Mouse (Mus musculus) hindbrain, embryonic 15.5 days (tissue): ENCODE measurements around the gene Fut11. TPM values are rescaled to one million over a fixed set of nuclear protein-coding genes. Genes with fewer than 3 reads are reported as not detected.
"Not testable (repeated sequence)": the region's sequence is repeated elsewhere in the genome, so short reads cannot be mapped to it uniquely, and the experiment has no call there.

Experiments
- ATAC-seq: fragments of 200-750 bp; cut with Nextera tagmentation; 2 replicates; pipeline ENCODE4 v1.8.0; 2017; ENCODE audit warnings: low read depth, moderate number of reproducible peaks, moderate TSS enrichment; ENCODE audit not compliant: low FRiP score
- H3K27ac ChIP-seq: fragments of 300-500 bp; sonication (generic); replicated peaks from 2 replicates; pipeline ENCODE4 v1.5.1; 2015; ENCODE audit warnings: mild to moderate bottlenecking, inconsistent platforms
- H3K27me3 ChIP-seq: fragments of 300-500 bp; sonication (generic); 2 replicates; pipeline ENCODE4 v1.6.1; 2015; ENCODE audit warnings: control low read depth, inconsistent platforms
- H3K36me3 ChIP-seq: fragments of 300-500 bp; sonication (generic); 2 replicates; pipeline ENCODE4 v1.6.1; 2015; ENCODE audit warnings: control low read depth, inconsistent platforms
- H3K4me1 ChIP-seq: fragments of 300-500 bp; sonication (generic); replicated peaks from 2 replicates; pipeline ENCODE4 v1.6.1; 2015; ENCODE audit warnings: control low read depth, inconsistent platforms
- H3K4me2 ChIP-seq: fragments of 300-500 bp; sonication (generic); 2 replicates; pipeline ENCODE4 v1.6.1; 2015; ENCODE audit warnings: moderate library complexity, mild to moderate bottlenecking, inconsistent platforms
- H3K4me3 ChIP-seq: fragments of 300-500 bp; sonication (generic); 2 replicates; pipeline ENCODE4 v1.5.1; 2015; ENCODE audit warnings: mild to moderate bottlenecking, inconsistent platforms
- H3K9ac ChIP-seq: fragments of 300-500 bp; sonication (generic); 2 replicates; pipeline ENCODE4 v1.6.1; 2015; ENCODE audit warnings: inconsistent platforms
- H3K9me3 ChIP-seq: fragments of 300-500 bp; sonication (generic); 2 replicates; pipeline ENCODE4 v1.6.1; 2016; ENCODE audit warnings: control low read depth, inconsistent platforms
- WGBS: fragments of 180-500 bp; shearing (Covaris S2); methylation state at CpG from one replicate; pipeline ENCODE4 v1.1.7; 2015; 5-methylcytosine and 5-hydroxymethylcytosine counted together
- polyA plus RNA-seq: library from polyadenylated mRNA; unstranded; fragments of >200 nt; fragmentation: Nextera tagmentation; extraction: Ambion mirVana; gene quantifications from 2 replicates; pipeline ENCODE4 v1.2.1, GENCODE M21; 2015

Fut11 gene
- polyA plus RNA-seq, 1 experiment from 2014 or later, result 30.4 TPM

GRCm38 (mm10) chr14:20702096-20702740 is 7.5 kb downstream of the Fut11 start:
- peak overlapping the region; percentile 80 for H3K9ac ChIP-seq
- H3K4me2 ChIP-seq, result peak overlapping the region; percentile 62
- H3K36me3 ChIP-seq, result peaks cover 14% of the 10 kb centered on the region; the same call in 1 of the 2 replicates
- peaks cover 61% of the 10 kb centered on the region for H3K4me1 ChIP-seq
- 15% methylated on average over 15 of the region's 15 CpGs for WGBS
- no peaks in the 10 kb centered on the region for H3K9me3 ChIP-seq
- ATAC-seq, result no peak; the same call in 1 of the 2 replicates
- H3K4me3 ChIP-seq, result peak overlapping the region; percentile 95
- peak overlapping the region; percentile 90 for H3K27ac ChIP-seq
- H3K27me3 ChIP-seq, result no peaks in the 10 kb centered on the region

GRCm38 (mm10) chr14:20702741-20703381 is 8.1 kb downstream of the Fut11 start, which contains the start of gene Chchd1:
TSS of gene Chchd1 (plus strand) at chr14:20703006.
- Histone ChIP-seq H3K9ac (peak within 1 kb of the TSS; percentile 80), H3K4me1 (peaks cover 55% of the 10 kb centered on the region), H3K4me2 (peak within 1 kb of the TSS; percentile 62), H3K27ac (peak within 1 kb of the TSS; percentile 90), H3K27me3 (no peaks in the 10 kb centered on the region), H3K36me3 (peaks cover 14% of the 10 kb centered on the region; the same call in 1 of the 2 replicates), H3K4me3 (peak within 1 kb of the TSS; percentile 95), H3K9me3 (no peaks in the 10 kb centered on the region)
- under 1% methylated on average over 61 of the region's 61 CpGs for WGBS
- peak; percentile 67 for ATAC-seq

DNA sequence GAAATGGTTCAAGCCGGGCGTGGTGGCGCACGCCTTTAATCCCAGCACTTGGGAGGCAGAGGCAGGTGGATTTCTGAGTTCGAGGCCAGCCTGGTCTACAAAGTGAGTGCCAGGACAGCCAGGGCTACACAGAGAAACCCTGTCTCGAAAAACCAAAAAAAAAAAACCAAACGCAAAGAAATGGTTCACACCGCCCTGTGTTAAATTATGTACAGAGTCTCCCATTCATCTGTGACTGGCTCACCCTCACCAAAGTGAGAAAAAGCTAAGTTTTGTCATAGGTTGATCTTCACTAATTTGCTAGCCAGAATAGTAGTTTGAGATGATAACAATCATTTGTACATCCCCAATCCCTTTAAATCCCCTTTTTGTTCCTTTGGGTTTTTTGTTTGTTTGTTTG is 8.7 kb downstream of the Fut11 start:
- H3K4me1 ChIP-seq, result peaks cover 52% of the 10 kb centered on the region

DNA sequence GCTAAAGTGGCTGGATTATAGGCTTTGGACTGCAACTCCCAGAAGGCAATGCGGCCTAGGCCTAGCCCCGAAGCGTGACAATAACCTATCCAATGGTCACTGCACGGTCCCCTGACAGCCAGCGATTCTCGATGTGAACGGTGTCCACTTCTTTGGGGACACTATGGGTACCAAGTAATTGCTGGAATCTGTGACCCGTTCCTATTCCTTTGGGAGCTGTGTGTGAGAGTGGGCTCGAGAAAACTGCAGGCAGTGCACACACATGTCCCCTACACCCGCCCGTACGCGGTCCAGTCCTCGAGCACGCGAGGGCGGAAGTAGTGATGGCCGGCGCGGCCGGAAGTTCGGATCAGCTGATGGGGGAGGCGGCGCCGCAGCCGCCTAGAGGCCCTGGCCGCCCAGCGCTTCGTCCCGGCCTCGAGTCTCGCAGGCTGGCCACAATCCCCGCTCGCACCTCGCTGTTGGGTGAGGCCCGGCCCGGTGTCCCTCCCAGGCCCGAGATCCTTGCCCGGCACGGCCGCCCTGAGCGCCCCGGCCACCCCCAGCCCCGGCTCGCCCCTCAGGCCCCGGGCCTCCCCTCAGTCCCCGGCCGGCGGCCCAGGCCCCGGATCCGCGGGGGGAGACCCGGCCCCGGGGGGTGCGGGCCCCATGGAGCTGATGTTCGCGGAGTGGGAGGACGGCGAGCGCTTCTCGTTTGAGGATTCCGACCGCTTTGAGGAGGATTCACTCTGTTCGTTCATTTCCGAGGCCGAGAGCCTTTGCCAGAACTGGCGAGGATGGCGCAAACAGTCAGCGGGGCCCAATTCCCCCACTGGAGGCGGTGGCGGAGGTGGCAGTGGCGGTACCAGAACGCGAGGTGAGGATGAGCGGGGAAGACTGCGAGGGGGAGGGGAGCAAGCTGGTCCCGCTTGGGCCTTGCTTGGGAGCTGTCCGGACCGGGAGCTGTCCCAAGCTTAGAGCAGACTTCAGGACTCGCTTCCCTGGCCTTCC is 12.7 kb downstream of the Fut11 start, which contains the start of gene Zswim8:
Gene Zswim8 (plus strand): TSS at position 352 of the 990 bp plus-strand sequence.
- ATAC-seq, result peak; percentile 95
- peak within 1 kb of the TSS; percentile 63 for H3K4me2 ChIP-seq
- under 1% methylated on average over 79 of the region's 80 CpGs for whole genome bisulfite sequencing

More for the DNA sequence above, 8.7 kb downstream of the Fut11 start:
- H3K4me3 ChIP-seq, result peak overlapping the region; percentile 95
- H3K9ac ChIP-seq, result peak overlapping the region; percentile 80
- H3K9me3 ChIP-seq, H3K27me3 ChIP-seq, ATAC-seq: not testable (repeated sequence)
- peaks cover 12% of the 10 kb centered on the region; the same call in 1 of the 2 replicates for H3K36me3 ChIP-seq
- 12% methylated on average over 8 of the region's 8 CpGs for WGBS
- peak overlapping the region; percentile 62 for H3K4me2 ChIP-seq
- H3K27ac ChIP-seq, result peak overlapping the region; percentile 90

GRCm38 (mm10) chr14:20708239-20708638 is 13.5 kb downstream of the Fut11 start:
- WGBS, result 11% methylated on average over 10 of the region's 10 CpGs
- Histone ChIP-seq H3K4me1 (peaks cover 30% of the 10 kb centered on the region), H3K27me3 (no peaks in the 10 kb centered on the region), H3K9ac (peak overlapping the region; percentile 99), H3K9me3 (no peaks in the 10 kb centered on the region), H3K36me3 (peaks cover 40% of the 10 kb centered on the region), H3K4me2 (peak overlapping the region; percentile 63), H3K4me3 (peak overlapping the region; percentile 98), H3K27ac (peak overlapping the region; percentile 95; the same call in 1 of the 2 replicates)
- no peak for ATAC-seq

More for the DNA sequence above, 12.7 kb downstream of the Fut11 start, which contains the start of gene Zswim8:
- no peaks in the 10 kb centered on the region for H3K27me3 ChIP-seq
- H3K27ac ChIP-seq, result peak within 1 kb of the TSS; percentile 95
- H3K9me3 ChIP-seq, result no peaks in the 10 kb centered on the region
- H3K4me1 ChIP-seq, result peaks cover 30% of the 10 kb centered on the region
- peak within 1 kb of the TSS; percentile 98 for H3K4me3 ChIP-seq
- peak within 1 kb of the TSS; percentile 99 for H3K9ac ChIP-seq
- H3K36me3 ChIP-seq, result peaks cover 32% of the 10 kb centered on the region

GRCm38 (mm10) chr14:20713832-20714231 is 19.1 kb downstream of the Fut11 start:
- H3K36me3 ChIP-seq, result peaks cover 87% of the 10 kb centered on the region
- H3K4me3 ChIP-seq, result no peak overlapping the region
- H3K27ac ChIP-seq, result no peak overlapping the region
- 73% methylated on average over 11 of the region's 11 CpGs for WGBS
- ATAC-seq, result no peak
- H3K4me1 ChIP-seq, result peaks cover 12% of the 10 kb centered on the region
- H3K4me2 ChIP-seq, result no peak overlapping the region
- H3K9ac ChIP-seq, result no peak overlapping the region
- no peaks in the 10 kb centered on the region for H3K27me3 ChIP-seq
- H3K9me3 ChIP-seq, result no peaks in the 10 kb centered on the region

DNA sequence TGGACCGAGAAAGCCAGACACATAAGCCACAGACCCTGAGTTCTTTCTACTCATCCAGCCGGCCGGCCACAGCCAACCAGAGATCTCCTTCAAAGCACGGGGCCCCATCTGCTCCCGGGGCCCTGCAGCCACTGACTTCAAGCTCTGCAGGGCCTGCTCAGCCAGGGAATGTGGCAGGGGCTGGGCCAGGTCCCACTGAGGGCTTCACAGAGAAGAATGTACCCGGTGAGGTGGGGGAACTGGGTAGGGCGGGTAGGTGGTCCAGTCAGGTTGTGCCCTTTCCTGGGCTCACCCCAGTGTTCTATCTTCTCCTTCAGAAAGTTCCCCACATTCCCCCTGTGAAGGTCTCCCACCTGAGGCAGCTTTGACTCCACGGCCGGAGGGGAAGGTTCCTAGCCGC is 23.7 kb downstream of the Fut11 start:
- H3K27me3 ChIP-seq, result no peaks in the 10 kb centered on the region
- no peak overlapping the region for H3K4me3 ChIP-seq
- no peak overlapping the region for H3K4me2 ChIP-seq
- no peaks in the 10 kb centered on the region for H3K4me1 ChIP-seq
- no peak overlapping the region for H3K27ac ChIP-seq
- peaks cover 99% of the 10 kb centered on the region for H3K36me3 ChIP-seq
- WGBS, result 91% methylated on average over 10 of the region's 10 CpGs
- ATAC-seq, result no peak
- no peak overlapping the region for H3K9ac ChIP-seq
- H3K9me3 ChIP-seq, result no peaks in the 10 kb centered on the region

- H3K4me1 ChIP-seq, result no peaks in the 10 kb centered on the region
- H3K9me3 ChIP-seq, result no peaks in the 10 kb centered on the region
- H3K4me3 ChIP-seq, result no peak overlapping the region
- WGBS, result 94% methylated on average over 12 of the region's 12 CpGs
- H3K27me3 ChIP-seq, result no peaks in the 10 kb centered on the region
- no peak overlapping the region for H3K9ac ChIP-seq
- H3K36me3 ChIP-seq, result peaks cover 98% of the 10 kb centered on the region
- no peak for ATAC-seq
- H3K27ac ChIP-seq, result no peak overlapping the region
- no peak overlapping the region for H3K4me2 ChIP-seq
Measured at GRCm38 (mm10) chr14:20719767-20720166, 25.0 kb downstream of the Fut11 start.

GRCm38 (mm10) chr14:20721371-20721770 is 26.6 kb downstream of the Fut11 start:
- Histone ChIP-seq H3K27me3 (no peaks in the 10 kb centered on the region), H3K9ac (no peak overlapping the region), H3K4me2 (no peak overlapping the region), H3K36me3 (peaks cover 95% of the 10 kb centered on the region), H3K9me3 (no peaks in the 10 kb centered on the region), H3K4me3 (no peak overlapping the region), H3K4me1 (no peaks in the 10 kb centered on the region), H3K27ac (no peak overlapping the region)
- peak; percentile 33; the same call in 1 of the 2 replicates for ATAC-seq
- WGBS, result 94% methylated on average over 4 of the region's 4 CpGs

DNA sequence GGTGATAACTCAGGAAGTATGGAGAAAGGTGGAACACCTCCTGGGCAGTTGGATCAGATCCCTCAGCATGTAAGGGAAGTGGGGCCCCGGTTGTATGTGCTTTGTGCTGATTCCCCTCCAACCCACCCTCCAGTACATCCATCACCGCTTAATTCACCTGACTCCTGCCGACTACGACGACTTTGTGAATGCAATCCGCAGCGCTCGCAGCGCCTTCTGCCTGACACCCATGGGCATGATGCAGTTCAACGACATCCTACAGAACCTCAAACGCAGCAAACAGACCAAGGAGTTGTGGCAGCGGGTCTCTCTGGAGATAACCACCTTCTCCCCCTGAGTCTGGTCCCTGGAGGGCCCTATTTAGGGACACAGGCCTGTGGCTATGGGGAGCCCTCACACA is 28.2 kb downstream of the Fut11 start:
- Histone ChIP-seq H3K4me3 (no peak overlapping the region), H3K9ac (no peak overlapping the region), H3K9me3 (no peaks in the 10 kb centered on the region), H3K4me2 (no peak overlapping the region), H3K27me3 (no peaks in the 10 kb centered on the region), H3K4me1 (no peaks in the 10 kb centered on the region), H3K36me3 (peaks cover 94% of the 10 kb centered on the region), H3K27ac (no peak overlapping the region)
- WGBS, result 86% methylated on average over 12 of the region's 12 CpGs
- ATAC-seq, result no peak

DNA sequence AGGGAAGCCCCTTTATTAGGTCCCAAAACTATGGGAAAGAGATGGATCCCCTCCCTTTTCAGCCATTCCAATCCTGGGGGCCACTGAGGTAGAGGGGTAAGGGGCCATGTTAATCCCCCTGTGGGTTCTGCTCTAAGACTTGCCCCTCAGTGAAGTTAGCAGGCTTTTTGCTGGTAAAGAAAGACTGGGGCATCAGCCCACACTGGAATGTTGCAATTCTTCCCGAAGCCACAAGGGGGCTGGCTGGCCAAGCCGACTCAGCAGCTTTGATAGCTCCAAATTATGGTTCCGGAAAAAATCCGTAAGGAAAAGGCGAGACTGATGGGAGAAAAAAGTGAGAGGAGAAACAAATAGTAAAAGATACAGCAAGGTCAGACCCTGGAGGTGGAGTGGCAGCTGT is 29.3 kb downstream of the Fut11 start:
- no peaks in the 10 kb centered on the region for H3K9me3 ChIP-seq
- H3K27ac ChIP-seq, result no peak overlapping the region
- WGBS, result 28% methylated on average over 5 of the region's 5 CpGs
- no peaks in the 10 kb centered on the region for H3K27me3 ChIP-seq
- no peak overlapping the region for H3K4me3 ChIP-seq
- peaks cover 94% of the 10 kb centered on the region for H3K36me3 ChIP-seq
- ATAC-seq, result no peak
- H3K4me2 ChIP-seq, result no peak overlapping the region
- H3K4me1 ChIP-seq, result no peaks in the 10 kb centered on the region
- no peak overlapping the region for H3K9ac ChIP-seq
